Mouse (Mus musculus): Measurements from ENCODE around the gene Atrnl1. TPM values are rescaled to one million over a fixed set of nuclear protein-coding genes. Genes with fewer than 3 reads are reported as not detected.

Atrnl1 gene
- total RNA-seq, 2 experiments from 2014 or later: 3.1 to 3.5 TPM

GRCm38 (mm10) chr19:57606351-57606750 is 4.5 kb upstream of the Atrnl1 start:
- no peak for ATAC-seq (replicated peaks; ENCODE audit: low FRiP score, poor library complexity, severe bottlenecking)

- ATAC-seq (replicated peaks; ENCODE audit: low FRiP score, poor library complexity, severe bottlenecking): no peak
Measured at GRCm38 (mm10) chr19:57609361-57610057, 1.3 kb upstream of the Atrnl1 start.

- ATAC-seq (replicated peaks; ENCODE audit: low FRiP score, poor library complexity, severe bottlenecking): no peak
Measured at GRCm38 (mm10) chr19:57610058-57610475, 767 bp upstream of the Atrnl1 start.

- no peak for ATAC-seq (replicated peaks; ENCODE audit: low FRiP score, poor library complexity, severe bottlenecking)
Measured at GRCm38 (mm10) chr19:57611291-57612178, 701 bp downstream of the Atrnl1 start.

GRCm38 (mm10) chr19:57612179-57612472 is 1.3 kb downstream of the Atrnl1 start:
- ATAC-seq (replicated peaks; ENCODE audit: low FRiP score, poor library complexity, severe bottlenecking): no peak

GRCm38 (mm10) chr19:57615972-57616621 is 5.3 kb downstream of the Atrnl1 start:
- ATAC-seq (replicated peaks; ENCODE audit: low FRiP score, poor library complexity, severe bottlenecking): no peak

GRCm38 (mm10) chr19:57619088-57619487 is 8.3 kb downstream of the Atrnl1 start:
- no peak for ATAC-seq (replicated peaks; ENCODE audit: low FRiP score, poor library complexity, severe bottlenecking)

GRCm38 (mm10) chr19:57621814-57622213 is 11.0 kb downstream of the Atrnl1 start:
- ATAC-seq (replicated peaks; ENCODE audit: low FRiP score, poor library complexity, severe bottlenecking): no peak

- no peak for ATAC-seq (replicated peaks; ENCODE audit: low FRiP score, poor library complexity, severe bottlenecking)
Measured at GRCm38 (mm10) chr19:57625738-57626137, 14.9 kb downstream of the Atrnl1 start.

- no peak for ATAC-seq (replicated peaks; ENCODE audit: low FRiP score, poor library complexity, severe bottlenecking)
Measured at GRCm38 (mm10) chr19:57627251-57627650, 16.4 kb downstream of the Atrnl1 start.

GRCm38 (mm10) chr19:57642536-57642935 is 31.7 kb downstream of the Atrnl1 start:
- ATAC-seq (replicated peaks; ENCODE audit: low FRiP score, poor library complexity, severe bottlenecking): no peak

- ATAC-seq (replicated peaks; ENCODE audit: low FRiP score, poor library complexity, severe bottlenecking): no peak
Measured at GRCm38 (mm10) chr19:57642980-57643379, 32.1 kb downstream of the Atrnl1 start.

- no peak for ATAC-seq (replicated peaks; ENCODE audit: low FRiP score, poor library complexity, severe bottlenecking)
Measured at GRCm38 (mm10) chr19:57648202-57648943, 37.5 kb downstream of the Atrnl1 start.

GRCm38 (mm10) chr19:57648944-57649271 is 38.1 kb downstream of the Atrnl1 start:
- no peak for ATAC-seq (replicated peaks; ENCODE audit: low FRiP score, poor library complexity, severe bottlenecking)

- ATAC-seq (replicated peaks; ENCODE audit: low FRiP score, poor library complexity, severe bottlenecking): no peak
Measured at GRCm38 (mm10) chr19:57655083-57655482, 44.2 kb downstream of the Atrnl1 start.

- ATAC-seq (replicated peaks; ENCODE audit: low FRiP score, poor library complexity, severe bottlenecking): no peak
Measured at GRCm38 (mm10) chr19:57655491-57655890, 44.7 kb downstream of the Atrnl1 start.

- no peak for ATAC-seq (replicated peaks; ENCODE audit: low FRiP score, poor library complexity, severe bottlenecking)
Measured at GRCm38 (mm10) chr19:57657426-57658087, 46.7 kb downstream of the Atrnl1 start.

GRCm38 (mm10) chr19:57658111-57659091 is 47.6 kb downstream of the Atrnl1 start:
- no peak for ATAC-seq (replicated peaks; ENCODE audit: low FRiP score, poor library complexity, severe bottlenecking)

GRCm38 (mm10) chr19:57667011-57667410 is 56.2 kb downstream of the Atrnl1 start:
- no peak for ATAC-seq (replicated peaks; ENCODE audit: low FRiP score, poor library complexity, severe bottlenecking)
